Mouse (Mus musculus): ENCODE measurements around the gene Casp8ap2. TPM values are rescaled to one million over a fixed set of nuclear protein-coding genes. Genes with fewer than 3 reads are reported as not detected.

Gene Casp8ap2
- polyA plus RNA-seq, 1 experiment from 2014 or later: 35.3 TPM

DNA sequence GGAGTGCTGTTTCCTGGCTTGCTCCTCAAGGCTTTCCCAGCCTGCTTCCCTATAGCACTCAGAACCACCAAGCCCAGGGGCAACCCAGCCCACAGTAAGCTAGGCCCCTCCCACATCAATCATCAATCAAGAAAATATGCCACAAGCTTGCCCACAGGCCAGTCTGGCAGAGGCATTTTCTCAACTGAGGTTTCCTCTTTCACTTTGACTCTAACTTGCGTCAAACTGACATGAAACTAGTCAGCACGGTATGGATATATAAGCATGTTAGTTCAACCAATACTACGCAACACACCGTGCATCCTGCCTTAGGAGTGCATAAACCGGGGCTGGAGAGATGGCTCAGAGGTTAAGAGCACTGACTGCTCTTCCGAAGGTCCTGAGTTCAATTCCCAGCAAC is 27.0 kb upstream of the Casp8ap2 start:
- WGBS: 87% methylated on average over 6 of the region's 6 CpGs

DNA sequence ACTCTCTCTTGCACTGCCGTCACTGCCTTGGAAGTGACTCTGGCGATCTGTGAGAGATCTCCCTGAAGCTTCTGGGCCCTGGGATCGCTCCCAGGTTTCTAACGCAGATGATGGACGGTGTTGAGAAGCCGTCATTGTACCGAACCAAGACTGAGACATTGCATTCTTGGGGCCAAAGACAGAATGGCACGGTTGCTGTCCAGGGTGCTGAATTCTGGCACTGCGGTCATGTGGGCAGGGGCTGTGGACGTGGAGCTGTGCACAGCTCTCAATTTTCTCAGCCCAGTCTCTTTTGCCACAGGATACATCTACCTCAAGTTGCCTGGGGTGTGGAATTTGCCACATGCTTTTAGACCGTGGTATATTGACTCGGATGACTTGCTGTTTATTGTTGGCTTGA is 14.1 kb upstream of the Casp8ap2 start:
- 22% methylated on average over 12 of the region's 12 CpGs for WGBS
- Histone ChIP-seq H3K4me2 (replicated peaks; ENCODE audit: low read depth, low read length) (no peak overlapping the region), H3K4me1 (ENCODE audit: insufficient read depth, low read depth, low read length) (no peaks in the 10 kb centered on the region), H3K27ac (ENCODE audit: low read length) (no peak overlapping the region), H3K9me3 (ENCODE audit: low read length) (no peaks in the 10 kb centered on the region), H3K4me3 (ENCODE audit: low read depth, low read length) (no peak overlapping the region), H3K36me3 (ENCODE audit: insufficient read depth, low read length) (no peaks in the 10 kb centered on the region), H3K9ac (replicated peaks; ENCODE audit: low read depth) (no peak overlapping the region), H3K27me3 (replicated peaks; ENCODE audit: insufficient read depth, low read length) (no peaks in the 10 kb centered on the region)
- ATAC-seq (peak; percentile 53; the same call in 1 of the 2 replicates), DNase-seq (ENCODE audit: low spot score) (peak; percentile 62)
- no peak for TF ChIP-seq EP300 (IDR thresholded peaks at IDR 0.05)
- TF ChIP-seq CTCF (IDR thresholded peaks at IDR 0.05): no peak

More for the DNA sequence above, 27.0 kb upstream of the Casp8ap2 start:
- Histone ChIP-seq H3K9ac (replicated peaks; ENCODE audit: low read depth) (no peak overlapping the region), H3K9me3 (ENCODE audit: low read length) (no peaks in the 10 kb centered on the region), H3K27me3 (replicated peaks; ENCODE audit: insufficient read depth, low read length) (no peaks in the 10 kb centered on the region), H3K36me3 (ENCODE audit: insufficient read depth, low read length) (no peaks in the 10 kb centered on the region), H3K4me2 (replicated peaks; ENCODE audit: low read depth, low read length) (no peak overlapping the region), H3K4me3 (ENCODE audit: low read depth, low read length) (no peak overlapping the region), H3K4me1 (ENCODE audit: insufficient read depth, low read depth, low read length) (no peaks in the 10 kb centered on the region), H3K27ac (ENCODE audit: low read length) (no peak overlapping the region)
- no peak for DNase-seq (ENCODE audit: low spot score)
- TF ChIP-seq CTCF (IDR thresholded peaks at IDR 0.05) (no peak), EP300 (IDR thresholded peaks at IDR 0.05) (no peak)
- ATAC-seq: no peak

DNA sequence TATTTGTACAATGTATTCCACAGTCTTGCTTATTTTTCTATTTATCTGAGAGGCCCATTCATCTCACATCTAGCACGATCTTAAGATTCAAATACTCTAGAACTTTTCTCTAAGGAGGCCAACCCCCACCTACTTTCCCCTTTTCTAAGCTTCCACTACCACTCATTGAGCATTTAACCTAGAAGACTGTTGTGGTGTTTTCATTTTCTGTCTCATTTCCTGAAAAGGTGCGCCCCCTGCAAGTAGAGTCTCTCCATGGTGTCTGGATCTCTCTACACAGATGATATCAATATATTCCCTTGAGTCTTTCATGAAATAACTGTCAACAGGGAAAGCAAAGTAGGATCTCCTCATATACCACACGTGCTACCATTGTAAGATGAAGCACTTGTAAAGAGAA is 12.6 kb upstream of the Casp8ap2 start, which contains the start of gene Gja10:
Gene Gja10 (minus strand): TSS at position 101 of the 400 bp plus-strand sequence.
- Histone ChIP-seq H3K36me3 (ENCODE audit: insufficient read depth, low read length) (no peaks in the 10 kb centered on the region), H3K27ac (ENCODE audit: low read length) (no peak within 1 kb of the TSS), H3K9ac (replicated peaks; ENCODE audit: low read depth) (no peak within 1 kb of the TSS), H3K4me3 (ENCODE audit: low read depth, low read length) (no peak within 1 kb of the TSS), H3K27me3 (replicated peaks; ENCODE audit: insufficient read depth, low read length) (no peaks in the 10 kb centered on the region), H3K4me1 (ENCODE audit: insufficient read depth, low read depth, low read length) (no peaks in the 10 kb centered on the region), H3K9me3 (ENCODE audit: low read length) (no peaks in the 10 kb centered on the region), H3K4me2 (replicated peaks; ENCODE audit: low read depth, low read length) (no peak within 1 kb of the TSS)
- DNase-seq (ENCODE audit: low spot score) (no peak), ATAC-seq (no peak)
- 56% methylated on average over 3 of the region's 3 CpGs for WGBS
- TF ChIP-seq EP300 (IDR thresholded peaks at IDR 0.05) (no peak), CTCF (IDR thresholded peaks at IDR 0.05) (no peak)

DNA sequence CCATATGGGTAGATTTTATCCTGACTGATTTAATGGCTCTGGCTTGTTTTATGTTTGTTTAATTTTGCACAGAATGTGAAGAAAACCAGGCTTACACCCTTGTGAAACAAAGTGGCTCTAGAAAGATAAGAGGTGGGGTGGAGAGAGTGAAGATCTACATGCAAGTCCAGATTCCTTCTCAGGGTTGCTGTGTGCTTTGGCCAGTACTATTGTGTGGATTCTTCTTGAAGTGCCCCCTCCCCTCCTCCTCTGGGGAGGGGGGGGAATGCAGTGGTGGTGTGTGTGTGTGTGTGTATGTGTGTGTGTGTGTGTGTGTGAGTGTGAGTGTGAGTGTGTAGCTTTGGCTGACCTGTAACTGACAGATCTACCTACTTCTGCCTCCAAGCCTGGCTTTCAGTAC is 6.4 kb downstream of the Casp8ap2 start:
- H3K27ac ChIP-seq (ENCODE audit: low read length): no peak overlapping the region
- no peaks in the 10 kb centered on the region for H3K36me3 ChIP-seq (ENCODE audit: insufficient read depth, low read length)
- H3K4me3 ChIP-seq (ENCODE audit: low read depth, low read length): no peak overlapping the region
- H3K4me2 ChIP-seq (replicated peaks; ENCODE audit: low read depth, low read length): no peak overlapping the region
- H3K27me3 ChIP-seq (replicated peaks; ENCODE audit: insufficient read depth, low read length): no peaks in the 10 kb centered on the region
- TF ChIP-seq CTCF (IDR thresholded peaks at IDR 0.05) (no peak), EP300 (IDR thresholded peaks at IDR 0.05) (peak; percentile 74)
- peak; percentile 96 for ATAC-seq
- H3K9ac ChIP-seq (replicated peaks; ENCODE audit: low read depth): no peak overlapping the region
- H3K9me3 ChIP-seq (ENCODE audit: low read length): no peaks in the 10 kb centered on the region
- H3K4me1 ChIP-seq (ENCODE audit: insufficient read depth, low read depth, low read length): no peaks in the 10 kb centered on the region
- peak; percentile 73 for DNase-seq (ENCODE audit: low spot score)

DNA sequence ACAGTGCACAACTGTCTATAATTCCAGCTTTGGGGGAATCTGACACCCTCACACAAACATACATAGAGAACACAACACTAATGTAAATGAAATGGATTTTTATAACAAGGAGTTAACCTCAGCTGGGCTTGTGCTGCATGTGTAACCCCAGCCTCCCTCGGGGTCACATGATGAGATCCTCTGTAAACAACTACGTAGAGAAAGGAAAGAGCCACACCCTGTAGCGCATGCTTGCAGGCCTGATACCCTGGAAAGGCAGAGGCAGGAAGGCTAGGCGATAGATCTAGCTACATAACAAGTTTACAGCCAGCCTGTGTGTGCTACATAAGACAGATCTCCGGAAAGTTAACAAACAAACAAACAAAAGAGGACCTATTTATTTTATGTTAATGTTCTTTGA is 36.4 kb downstream of the Casp8ap2 start:
- TF ChIP-seq EP300 (IDR thresholded peaks at IDR 0.05) (no peak; the same call in 1 of the 2 replicates), CTCF (IDR thresholded peaks at IDR 0.05) (no peak)
- H3K4me1 ChIP-seq (ENCODE audit: insufficient read depth, low read depth, low read length): no peaks in the 10 kb centered on the region
- H3K4me3 ChIP-seq (ENCODE audit: low read depth, low read length): no peak overlapping the region
- H3K4me2 ChIP-seq (replicated peaks; ENCODE audit: low read depth, low read length): no peak overlapping the region
- no peaks in the 10 kb centered on the region for H3K9me3 ChIP-seq (ENCODE audit: low read length)
- no peaks in the 10 kb centered on the region for H3K27me3 ChIP-seq (replicated peaks; ENCODE audit: insufficient read depth, low read length)
- no peaks in the 10 kb centered on the region; the same call in 1 of the 2 replicates for H3K36me3 ChIP-seq (ENCODE audit: insufficient read depth, low read length)
- peak; percentile 75 for ATAC-seq
- WGBS: 59% methylated on average over 5 of the region's 5 CpGs
- DNase-seq (ENCODE audit: low spot score): peak; percentile 44
- no peak overlapping the region for H3K27ac ChIP-seq (ENCODE audit: low read length)
- H3K9ac ChIP-seq (replicated peaks; ENCODE audit: low read depth): no peak overlapping the region

DNA sequence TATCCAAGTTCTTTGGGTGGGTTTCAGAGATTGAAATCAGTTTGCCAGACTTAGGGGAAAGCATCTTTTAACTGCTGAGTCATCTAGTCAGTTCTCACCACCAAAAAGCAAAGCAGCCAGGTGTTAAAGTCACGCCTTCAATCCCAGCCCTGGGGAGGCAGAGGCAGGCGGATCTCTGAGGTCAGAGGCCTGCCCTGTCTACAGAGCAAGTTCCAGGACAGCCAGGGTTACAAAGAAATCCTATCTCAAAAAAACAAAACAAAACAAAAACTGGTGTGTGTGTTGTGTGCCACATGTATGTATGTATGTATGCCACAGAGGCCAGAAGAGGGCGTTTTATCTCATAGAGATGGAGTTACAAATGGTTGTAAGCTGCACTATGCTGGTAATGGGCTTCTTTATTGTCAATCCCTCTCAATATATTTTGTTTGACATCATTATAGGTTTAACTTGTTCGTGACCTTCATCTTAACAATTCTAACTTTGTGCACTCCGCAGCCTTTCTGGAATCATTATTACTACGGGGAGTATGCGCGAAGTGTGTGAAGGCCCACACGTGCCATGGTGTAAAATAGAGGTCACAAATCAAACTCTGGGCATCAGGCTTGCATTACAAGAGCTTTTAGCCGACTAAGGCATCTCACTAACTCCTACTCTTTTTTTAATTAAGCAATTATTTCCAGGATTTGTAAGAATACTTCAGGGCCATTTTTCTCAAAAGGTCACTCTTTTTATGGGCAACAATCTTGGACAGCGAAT is 41.1 kb downstream of the Casp8ap2 start:
- peak overlapping the region; percentile 51 for H3K27ac ChIP-seq (ENCODE audit: low read length)
- H3K27me3 ChIP-seq (replicated peaks; ENCODE audit: insufficient read depth, low read length): no peaks in the 10 kb centered on the region
- 0 out of 2 replicates have a peak, but pooled peaks have one; percentile 16 for ATAC-seq
- DNase-seq (ENCODE audit: low spot score): peak; percentile 10
- H3K4me3 ChIP-seq (ENCODE audit: low read depth, low read length): peak overlapping the region; percentile 93
- H3K9ac ChIP-seq (replicated peaks; ENCODE audit: low read depth): peak overlapping the region; percentile 47
- no peaks in the 10 kb centered on the region for H3K36me3 ChIP-seq (ENCODE audit: insufficient read depth, low read length)
- TF ChIP-seq EP300 (IDR thresholded peaks at IDR 0.05) (no peak), CTCF (IDR thresholded peaks at IDR 0.05) (0 out of 2 replicates have a peak, but pooled peaks have one; percentile 16)
- H3K9me3 ChIP-seq (ENCODE audit: low read length): no peaks in the 10 kb centered on the region
- peak overlapping the region; percentile 66; the same call in 1 of the 2 replicates for H3K4me2 ChIP-seq (replicated peaks; ENCODE audit: low read depth, low read length)
- 57% methylated on average over 11 of the region's 11 CpGs for WGBS
- no peaks in the 10 kb centered on the region for H3K4me1 ChIP-seq (ENCODE audit: insufficient read depth, low read depth, low read length)

All from lung, postnatal 0 days (tissue).